Mouse (Mus musculus) urinary bladder, postnatal 25 days (tissue): Measurements from ENCODE around the gene Rrm2.
"Not testable (repeated sequence)": the region's sequence is repeated elsewhere in the genome, so short reads cannot be mapped to it uniquely, and the experiment has no call there.

Source experiments
- DNase-seq: peaks from one replicate; pipeline ENCODE4 v3.0.0; 2022; ENCODE audit warnings: low spot score

Rrm2 gene

GRCm38 (mm10) chr12:24705502-24706263 lies 2.4 kb upstream of the Rrm2 start:
- DNase-seq: no peak

GRCm38 (mm10) chr12:24706764-24707479 lies 1.1 kb upstream of the Rrm2 start:
- DNase-seq: no peak

- DNase-seq: no peak
Observed at GRCm38 (mm10) chr12:24707480-24707802, 600 bp upstream of the Rrm2 start.

- no peak for DNase-seq
Observed at GRCm38 (mm10) chr12:24708824-24709218, 780 bp downstream of the Rrm2 start.

- DNase-seq: peak; percentile 52
Observed at GRCm38 (mm10) chr12:24709409-24709808, 1.4 kb downstream of the Rrm2 start.

- DNase-seq: peak; percentile 31
Observed at GRCm38 (mm10) chr12:24709831-24710508, 1.9 kb downstream of the Rrm2 start.

- no peak for DNase-seq
Observed at GRCm38 (mm10) chr12:24710672-24711071, 2.6 kb downstream of the Rrm2 start.

- DNase-seq: no peak
Observed at GRCm38 (mm10) chr12:24712396-24712795, 4.4 kb downstream of the Rrm2 start.

GRCm38 (mm10) chr12:24714579-24715255 lies 6.7 kb downstream of the Rrm2 start:
- no peak for DNase-seq

- no peak for DNase-seq
Observed at GRCm38 (mm10) chr12:24715268-24715896, 7.3 kb downstream of the Rrm2 start.

GRCm38 (mm10) chr12:24716721-24717301 lies 8.8 kb downstream of the Rrm2 start:
- peak; percentile 26 for DNase-seq

GRCm38 (mm10) chr12:24723434-24723833 lies 15.4 kb downstream of the Rrm2 start:
- DNase-seq: no peak

GRCm38 (mm10) chr12:24723859-24724258 lies 15.8 kb downstream of the Rrm2 start:
- no peak for DNase-seq

GRCm38 (mm10) chr12:24724369-24724768 lies 16.3 kb downstream of the Rrm2 start:
- no peak for DNase-seq

- peak; percentile 42 for DNase-seq
Observed at GRCm38 (mm10) chr12:24734828-24735394, 26.9 kb downstream of the Rrm2 start.

- no peak for DNase-seq
Observed at GRCm38 (mm10) chr12:24736956-24737355, 28.9 kb downstream of the Rrm2 start.

- no peak for DNase-seq
Observed at GRCm38 (mm10) chr12:24739963-24740362, 31.9 kb downstream of the Rrm2 start.

- not testable (repeated sequence) for DNase-seq
Observed at GRCm38 (mm10) chr12:24741535-24741934, 33.5 kb downstream of the Rrm2 start.

- DNase-seq: no peak
Observed at GRCm38 (mm10) chr12:24744309-24744708, 36.3 kb downstream of the Rrm2 start.

- no peak for DNase-seq
Observed at GRCm38 (mm10) chr12:24746579-24747296, 38.7 kb downstream of the Rrm2 start.

GRCm38 (mm10) chr12:24747297-24747696 lies 39.3 kb downstream of the Rrm2 start:
- no peak for DNase-seq
